Mouse (Mus musculus): ENCODE measurements around the gene Ern1. TPM values are rescaled to one million over a fixed set of nuclear protein-coding genes. Genes with fewer than 3 reads are reported as not detected.

The Ern1 gene
- 8.1 and 8.4 TPM in 2 replicates for polyA plus RNA-seq (2012; rRNA removed)

GRCm38 (mm10) chr11:106487733-106488115, at the start of gene Ern1:
Gene Ern1, minus strand, starts transcription at chr11:106487852.

GRCm38 (mm10) chr11:106387791-106388216, 99.8 kb downstream of the Ern1 start, which contains the start of gene Icam2:
Gene Icam2, minus strand, starts transcription at chr11:106388075.

GRCm38 (mm10) chr11:106365366-106365765, 122.3 kb downstream of the Ern1 start, which contains the start of gene Prr29:
Gene Prr29, plus strand, starts transcription at chr11:106365472.

GRCm38 (mm10) chr11:106353188-106353587, 134.5 kb downstream of the Ern1 start, which contains the start of gene Scn4a:
Gene Scn4a, minus strand, starts transcription at chr11:106353288.

Other genes with a start within 250 kb of the Ern1 start
- 29.1 and 31.0 TPM in 2 replicates for gene Ftsj3, start 231.8 kb downstream of the Ern1 start, polyA plus RNA-seq (2012; rRNA removed)
- 179 and 181 TPM in 2 replicates for gene Psmc5, start 231.7 kb downstream of the Ern1 start, polyA plus RNA-seq (2012; rRNA removed)
- 27.0 and 30.3 TPM in 2 replicates for gene Smarcd2, start 214.9 kb downstream of the Ern1 start, polyA plus RNA-seq (2012; rRNA removed)
- 0.27 TPM in 2 replicates for gene Tcam1, start 211.2 kb downstream of the Ern1 start, polyA plus RNA-seq (2012; rRNA removed)
- not detected in 2 replicates for gene Gh, start 186.0 kb downstream of the Ern1 start, polyA plus RNA-seq (2012; rRNA removed)
- 0.54 and 0.83 TPM in 2 replicates for gene Cd79b, start 173.1 kb downstream of the Ern1 start, polyA plus RNA-seq (2012; rRNA removed)
- 0.04 and 0.13 TPM in 2 replicates for gene Scn4a, start 134.6 kb downstream of the Ern1 start, polyA plus RNA-seq (2012; rRNA removed)
- gene Prr29, start 122.4 kb downstream of the Ern1 start, polyA plus RNA-seq (2012; rRNA removed) = 0.23 TPM in 1 of 2 replicates, not detected in the other
- gene Icam2, start 99.8 kb downstream of the Ern1 start, polyA plus RNA-seq (2012; rRNA removed) = 12.2 and 12.7 TPM in 2 replicates
- gene Tex2, start 125.6 kb upstream of the Ern1 start, polyA plus RNA-seq (2012; rRNA removed) = 35.7 and 36.3 TPM in 2 replicates